Mouse (Mus musculus): ENCODE results near the gene Htatip2.

The Htatip2 gene

GRCm38 (mm10) chr7:49786618-49787382 lies 27.9 kb downstream of the Htatip2 start:
- no peak for DNase-seq (ENCODE audit: low read depth)

GRCm38 (mm10) chr7:49787383-49787645 lies 28.4 kb downstream of the Htatip2 start:
- DNase-seq (ENCODE audit: low read depth) = no peak

- no peak for DNase-seq (ENCODE audit: low read depth)
Observed at GRCm38 (mm10) chr7:49794304-49794703, 35.4 kb downstream of the Htatip2 start.

GRCm38 (mm10) chr7:49797171-49797570 lies 38.3 kb downstream of the Htatip2 start:
- DNase-seq (ENCODE audit: low read depth) = no peak

- no peak for DNase-seq (ENCODE audit: low read depth)
Observed at GRCm38 (mm10) chr7:49803511-49803910, 44.6 kb downstream of the Htatip2 start.

GRCm38 (mm10) chr7:49804638-49805165 lies 45.8 kb downstream of the Htatip2 start:
- DNase-seq (ENCODE audit: low read depth) = no peak

- peak; percentile 36 for DNase-seq (ENCODE audit: low read depth)
Observed at GRCm38 (mm10) chr7:49805618-49806017, 46.7 kb downstream of the Htatip2 start.

GRCm38 (mm10) chr7:49807093-49807682 lies 48.3 kb downstream of the Htatip2 start:
- no peak for DNase-seq (ENCODE audit: low read depth)

GRCm38 (mm10) chr7:49807846-49808622 lies 49.1 kb downstream of the Htatip2 start:
- no peak for DNase-seq (ENCODE audit: low read depth)

- no peak for DNase-seq (ENCODE audit: low read depth)
Observed at GRCm38 (mm10) chr7:49809100-49809499, 50.2 kb downstream of the Htatip2 start.

GRCm38 (mm10) chr7:49809562-49809961 lies 50.6 kb downstream of the Htatip2 start:
- DNase-seq (ENCODE audit: low read depth) = no peak

- no peak for DNase-seq (ENCODE audit: low read depth)
Observed at GRCm38 (mm10) chr7:49811346-49811745, 52.4 kb downstream of the Htatip2 start.

- no peak for DNase-seq (ENCODE audit: low read depth)
Observed at GRCm38 (mm10) chr7:49819393-49819792, 60.5 kb downstream of the Htatip2 start.

GRCm38 (mm10) chr7:49821370-49821769 lies 62.5 kb downstream of the Htatip2 start:
- no peak for DNase-seq (ENCODE audit: low read depth)

GRCm38 (mm10) chr7:49822028-49822427 lies 63.1 kb downstream of the Htatip2 start:
- DNase-seq (ENCODE audit: low read depth) = no peak

Measured in c-Kit-positive CD71-positive TER-119-negative erythroid progenitor cells, embryonic 14.5 days (primary cell).